Mouse (Mus musculus) liver (tissue): ENCODE data around the gene Pcbp2.
A peak's percentile ranks its signal among the peaks of the same experiment; 100 is the strongest.

ENCODE experiments used
- DNase-seq: peaks from one replicate; pipeline ENCODE4 v3.0.0-alpha.2; 2020; ENCODE audit warnings: mixed read lengths

The Pcbp2 gene

DNA sequence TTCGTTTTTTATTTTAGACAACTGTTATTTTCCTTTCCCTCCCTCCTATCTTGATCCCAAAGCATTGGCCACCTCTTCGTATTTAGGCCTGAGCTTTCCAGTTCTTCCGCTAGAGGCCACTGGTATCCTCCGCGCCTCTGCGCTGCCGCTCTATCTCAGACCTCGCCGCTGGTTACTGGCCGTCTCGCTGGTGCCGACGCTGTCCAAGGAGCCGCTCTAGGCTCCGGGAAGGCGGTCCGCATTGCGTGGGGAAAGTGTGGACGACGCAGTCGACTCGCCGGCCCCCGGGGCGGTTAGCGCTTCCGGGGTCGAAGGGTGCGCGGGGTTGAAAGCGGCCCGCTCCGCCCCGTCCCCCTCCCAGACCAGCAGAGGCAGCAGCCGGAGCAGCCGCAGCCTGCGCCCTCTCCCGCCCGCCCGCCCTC, at the start of gene Pcbp2:
Gene Pcbp2 (plus strand): TSS at position 357 of the 422 bp plus-strand sequence.
- DNase-seq: peak; percentile 97

DNA sequence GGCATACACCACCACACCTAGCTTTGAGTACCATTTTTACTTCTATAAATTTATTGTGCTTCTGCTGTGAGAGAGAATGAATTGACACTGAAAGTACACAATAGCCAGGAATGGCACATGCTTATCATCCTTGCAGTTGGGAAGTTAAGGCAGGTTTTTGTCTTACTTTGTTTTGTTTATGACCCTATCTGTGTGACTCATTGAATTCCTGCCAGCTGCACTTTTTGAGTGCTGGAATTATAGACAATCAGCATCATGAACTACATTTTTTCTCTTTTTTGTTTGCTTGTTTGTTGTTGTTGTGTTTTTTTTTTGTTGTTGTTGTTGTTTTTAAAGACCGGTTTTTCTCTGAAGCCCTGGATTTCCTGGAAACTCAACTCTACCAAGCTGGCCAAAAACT, 49.4 kb upstream of the Pcbp2 start:
- no peak for DNase-seq

DNA sequence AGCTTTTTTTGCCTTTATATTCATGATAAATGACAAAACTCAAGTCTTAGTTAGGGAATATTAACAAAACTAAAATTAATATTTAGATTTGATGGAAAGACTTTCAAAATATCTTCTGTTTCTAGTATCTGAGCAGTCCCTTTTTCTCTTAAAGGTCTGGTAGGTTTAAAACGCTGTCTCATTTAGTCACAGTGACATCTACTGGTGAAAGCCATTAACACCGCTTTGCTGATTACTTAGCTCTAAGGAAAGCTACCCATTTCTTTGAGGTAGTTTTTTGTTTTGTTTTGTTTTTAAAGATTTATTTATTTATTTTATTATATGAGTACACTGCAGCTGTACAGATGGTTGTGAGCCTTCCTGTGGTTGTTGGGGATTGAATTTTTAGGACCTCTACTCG, 48.9 kb upstream of the Pcbp2 start:
- no peak for DNase-seq

DNA sequence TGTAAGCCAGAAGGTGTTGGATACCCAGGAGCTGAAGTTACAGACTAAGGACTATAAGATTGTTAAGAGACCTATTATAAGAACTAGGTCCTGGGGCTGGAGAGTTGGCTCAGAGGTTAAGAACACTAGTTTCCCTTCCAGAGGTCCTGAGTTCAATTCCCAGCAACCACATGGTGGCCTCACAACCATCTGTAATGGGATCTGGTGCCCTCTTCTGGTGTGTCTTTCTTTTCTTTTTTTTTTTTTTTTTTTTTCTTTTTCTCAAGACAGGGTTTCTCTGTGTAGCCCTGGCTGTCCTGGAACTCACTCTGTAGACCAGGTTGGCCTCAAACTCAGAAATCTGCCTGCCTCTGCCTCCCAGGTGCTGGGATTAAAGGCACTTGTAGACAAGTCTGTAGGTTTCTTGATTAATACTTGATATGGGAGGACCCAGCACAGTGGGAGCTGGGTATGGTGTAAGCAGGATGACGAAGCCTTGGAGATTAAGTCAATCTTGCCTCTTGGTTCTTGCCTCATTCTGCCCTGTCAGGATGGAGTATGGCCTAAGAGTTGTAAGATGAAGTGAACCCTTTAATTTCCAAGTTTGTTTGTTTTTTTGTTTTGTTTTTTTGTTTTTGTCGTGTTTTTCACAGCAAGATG, 46.6 kb upstream of the Pcbp2 start:
- DNase-seq: no peak

DNA sequence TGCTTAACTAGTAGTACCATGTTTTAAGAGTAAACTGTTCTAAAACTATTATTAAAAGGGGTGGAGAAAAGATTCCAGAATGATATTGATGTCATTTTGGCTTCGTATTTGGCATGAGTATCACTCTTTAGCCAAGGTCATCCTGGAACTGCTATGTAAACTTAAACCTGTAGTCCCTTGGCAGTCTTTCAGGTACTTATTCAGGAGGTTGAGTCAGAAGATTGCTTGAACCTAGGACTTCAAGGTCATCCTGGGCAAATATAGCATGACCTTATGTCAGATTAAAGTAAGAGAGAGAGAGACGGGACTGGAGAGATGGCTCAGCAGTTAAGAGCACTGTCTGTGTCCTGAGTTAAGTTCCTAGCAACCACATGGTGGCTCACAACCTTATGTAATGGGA, 45.7 kb upstream of the Pcbp2 start:
- DNase-seq: no peak

DNA sequence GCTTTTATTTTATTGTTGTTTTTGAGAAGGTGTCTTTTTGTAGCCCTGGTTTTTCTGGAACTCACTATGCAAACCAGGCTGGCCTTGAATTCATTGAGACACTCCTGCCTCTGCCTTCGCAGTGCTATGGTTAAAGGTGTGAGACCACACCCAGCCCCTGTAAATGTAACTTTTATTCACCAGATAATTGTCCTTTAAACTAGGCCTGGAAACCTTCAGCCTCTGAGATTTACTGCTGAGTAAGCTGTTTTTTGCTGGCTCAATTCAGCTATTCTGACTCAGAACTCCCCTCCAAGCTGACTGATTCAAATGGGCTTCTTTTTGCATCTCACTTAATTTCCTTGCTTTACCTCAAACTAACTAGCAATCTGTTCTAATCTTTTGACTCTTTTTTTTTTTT, 43.4 kb upstream of the Pcbp2 start:
- no peak for DNase-seq

DNA sequence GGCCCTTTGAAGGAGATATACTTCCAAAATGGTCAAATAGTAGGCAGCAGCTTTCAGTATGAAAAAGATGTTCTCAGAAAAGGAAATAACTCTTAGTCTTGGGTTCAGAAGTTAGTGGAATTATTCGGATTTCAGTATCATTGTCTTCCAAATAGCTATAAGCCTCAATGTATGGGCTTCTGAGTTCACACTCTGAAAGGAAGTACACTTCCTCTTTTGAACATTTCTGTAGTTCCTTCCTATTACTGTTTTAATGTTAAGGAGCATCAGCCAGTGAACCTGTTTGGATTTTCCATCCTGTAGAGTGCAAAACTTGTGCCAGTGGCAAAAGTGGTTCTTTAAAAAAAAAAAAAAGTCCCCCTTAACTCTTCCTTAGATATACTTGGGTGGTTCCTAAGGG, 38.3 kb upstream of the Pcbp2 start:
- no peak for DNase-seq

DNA sequence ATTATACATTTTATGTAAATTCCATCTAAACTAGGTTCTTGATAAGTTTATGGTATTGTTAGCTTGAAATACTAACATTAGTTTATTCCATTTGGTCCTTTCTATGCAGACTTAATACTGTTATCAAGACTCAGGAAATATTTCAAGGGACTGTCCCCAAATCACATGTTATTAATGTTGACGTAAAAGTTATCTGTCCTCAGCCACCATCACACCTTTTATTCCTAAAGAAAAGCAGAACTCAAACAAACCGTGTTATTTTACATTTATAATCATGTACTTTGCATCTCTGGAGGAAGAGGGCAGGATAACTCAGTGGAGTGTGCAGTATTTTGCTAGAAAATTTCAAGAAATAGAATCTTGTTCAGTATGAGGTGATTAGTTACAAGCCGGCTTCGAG, 37.2 kb upstream of the Pcbp2 start:
- no peak for DNase-seq

DNA sequence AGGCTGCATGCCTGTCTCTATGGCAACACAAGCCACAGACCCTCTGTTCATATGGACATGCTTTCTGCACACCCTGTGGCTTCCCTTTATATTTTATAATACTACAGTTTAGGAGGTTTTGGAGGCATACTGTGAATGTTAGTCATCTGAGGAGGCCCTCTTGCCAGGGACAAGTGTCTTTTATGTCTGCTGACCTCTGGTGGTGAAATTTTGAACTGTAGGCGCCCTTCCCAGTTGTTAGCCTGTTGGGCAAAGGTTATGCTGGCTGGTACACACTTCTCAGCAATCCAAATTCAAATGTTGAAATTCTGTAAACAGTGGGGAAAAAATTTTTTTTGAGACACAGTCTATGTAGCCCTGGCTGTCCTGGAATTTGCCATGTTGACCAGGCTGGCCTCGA, 27.8 kb upstream of the Pcbp2 start:
- DNase-seq: peak; percentile 84

DNA sequence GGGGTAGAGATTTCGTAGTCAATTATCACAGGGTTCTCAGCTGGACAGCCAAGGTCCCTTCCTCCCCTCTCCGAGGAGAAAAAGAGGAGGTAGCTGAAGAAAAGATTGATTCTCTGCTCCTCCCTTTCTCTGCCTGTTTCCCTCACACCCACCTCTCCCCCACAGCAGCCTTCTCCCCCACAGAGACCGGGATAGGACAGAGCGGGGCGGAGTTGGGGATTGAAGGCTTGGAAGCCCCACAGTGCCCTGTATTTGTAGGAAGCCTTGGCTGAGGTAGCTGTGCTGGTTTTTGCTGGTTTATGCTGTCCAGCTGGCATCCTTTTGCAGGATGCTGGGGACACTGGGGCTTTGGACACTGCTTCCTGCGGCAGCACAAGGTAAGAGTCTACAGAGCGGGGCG, 25.2 kb upstream of the Pcbp2 start, which contains the start of gene Amhr2:
Gene Amhr2 (plus strand): TSS at position 222 of the 400 bp plus-strand sequence.
- no peak for DNase-seq

DNA sequence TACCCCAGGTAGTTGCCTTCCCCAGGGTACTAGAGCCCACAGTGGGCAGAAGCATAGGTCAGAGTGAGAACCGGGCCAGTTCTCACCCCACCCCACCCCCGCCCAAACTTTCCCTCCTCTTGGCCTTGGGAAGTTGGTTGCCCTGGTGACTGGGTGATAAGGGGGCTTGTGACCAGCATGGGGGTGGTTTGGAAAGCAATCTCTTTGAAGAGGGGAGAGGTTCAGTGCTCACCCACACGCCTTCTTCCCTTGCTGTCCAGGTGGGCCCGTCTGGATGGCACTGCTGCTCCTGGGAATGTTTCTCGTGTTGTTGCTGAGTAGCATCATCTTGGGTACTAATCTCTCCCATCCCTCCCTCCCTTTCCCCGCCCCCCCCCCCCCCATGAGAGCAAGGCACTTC, 23.9 kb upstream of the Pcbp2 start:
- DNase-seq: no peak

DNA sequence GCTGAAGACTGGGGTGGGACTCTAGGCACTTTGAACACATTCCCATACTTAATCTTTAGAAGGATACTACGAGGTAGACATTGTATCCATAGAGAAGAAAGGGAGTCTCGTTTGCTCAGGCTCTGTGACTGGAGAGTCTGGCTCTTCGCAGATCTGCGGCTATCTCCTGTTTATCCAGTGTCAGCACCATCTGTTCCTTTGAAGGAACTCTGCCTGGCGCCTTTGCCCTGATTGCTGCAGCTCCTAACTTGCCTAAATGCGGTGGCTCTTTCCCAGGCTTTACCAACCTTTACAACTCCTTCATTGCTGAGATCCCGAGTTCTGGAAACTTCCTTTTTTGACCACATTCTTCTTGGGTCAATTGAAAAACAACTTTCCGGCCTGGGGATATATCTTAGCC, 21.0 kb upstream of the Pcbp2 start:
- DNase-seq: no peak

DNA sequence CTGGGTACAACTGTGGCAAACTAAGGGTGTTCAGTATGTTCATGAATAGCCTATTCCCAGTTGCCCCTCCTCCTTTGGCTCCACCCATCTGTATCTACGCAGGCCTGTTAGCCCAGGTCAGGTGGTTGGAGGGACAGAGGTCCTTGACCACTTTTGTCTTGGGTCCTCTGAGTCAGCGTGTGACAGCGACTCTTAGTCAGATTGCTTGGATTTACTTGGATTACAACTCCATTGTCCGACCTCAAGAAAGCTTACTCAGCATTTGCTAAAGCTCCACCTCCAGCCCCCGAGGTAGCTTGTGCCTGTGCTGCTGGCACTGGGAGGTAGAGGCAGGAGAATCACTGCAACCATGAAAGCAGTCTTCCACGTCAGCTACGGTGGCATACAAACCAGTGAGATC, 19.4 kb upstream of the Pcbp2 start:
- peak; percentile 24 for DNase-seq

DNA sequence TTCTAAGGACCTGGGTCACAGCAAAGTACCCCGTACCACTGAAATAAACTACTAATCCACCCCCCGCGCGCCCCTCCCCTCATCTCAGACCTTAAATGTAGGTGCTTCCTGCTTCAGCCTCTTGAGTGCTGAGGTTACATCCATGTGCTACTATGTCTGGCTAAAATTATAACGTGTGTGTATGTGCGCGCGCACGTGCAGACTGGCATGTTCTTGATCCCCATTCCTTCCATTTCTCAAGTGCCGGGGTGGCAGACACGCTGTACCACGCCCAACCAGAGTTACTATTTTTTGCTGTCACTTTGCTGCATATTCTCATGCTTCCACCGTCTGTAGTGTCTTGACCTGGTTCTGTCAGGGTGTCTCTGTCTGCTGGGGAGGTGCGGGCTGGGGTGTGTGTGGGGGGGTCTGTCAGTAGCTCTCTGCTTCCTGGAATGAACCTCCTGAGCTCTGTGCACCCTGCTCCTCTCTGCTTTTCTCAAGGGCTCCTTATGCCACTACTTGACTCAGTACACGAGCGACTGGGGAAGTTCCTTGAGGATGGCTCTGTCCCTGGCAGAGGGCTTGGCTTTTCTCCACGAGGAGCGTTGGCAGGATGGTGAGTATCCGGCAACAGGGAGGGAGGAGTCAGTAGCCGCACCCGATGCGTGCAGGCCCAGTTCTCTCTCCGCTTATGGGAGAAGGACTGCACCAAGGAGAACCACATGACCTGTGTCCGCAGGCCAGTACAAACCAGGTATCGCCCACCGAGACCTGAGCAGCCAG, 18.5 kb upstream of the Pcbp2 start:
- no peak for DNase-seq

DNA sequence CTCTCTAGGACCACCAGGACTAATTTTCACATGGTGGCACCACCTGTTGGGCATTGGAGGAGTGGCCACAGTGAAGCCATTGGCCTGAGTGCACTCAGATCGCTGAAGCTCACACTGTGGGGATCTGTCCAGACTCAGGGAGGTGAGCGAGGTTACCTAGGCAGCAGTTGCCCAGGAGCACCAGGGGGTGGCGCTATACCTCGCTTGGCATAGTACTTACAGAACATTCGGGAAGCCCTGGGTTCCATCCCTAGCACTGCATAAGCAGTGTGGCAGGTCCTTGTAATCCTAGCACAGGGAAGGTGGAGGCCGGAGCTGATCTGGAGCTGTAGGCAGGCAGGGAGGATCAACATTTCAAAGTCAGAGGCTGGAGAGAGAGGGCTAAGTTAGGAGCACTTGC, 14.3 kb upstream of the Pcbp2 start:
- peak; percentile 59 for DNase-seq

DNA sequence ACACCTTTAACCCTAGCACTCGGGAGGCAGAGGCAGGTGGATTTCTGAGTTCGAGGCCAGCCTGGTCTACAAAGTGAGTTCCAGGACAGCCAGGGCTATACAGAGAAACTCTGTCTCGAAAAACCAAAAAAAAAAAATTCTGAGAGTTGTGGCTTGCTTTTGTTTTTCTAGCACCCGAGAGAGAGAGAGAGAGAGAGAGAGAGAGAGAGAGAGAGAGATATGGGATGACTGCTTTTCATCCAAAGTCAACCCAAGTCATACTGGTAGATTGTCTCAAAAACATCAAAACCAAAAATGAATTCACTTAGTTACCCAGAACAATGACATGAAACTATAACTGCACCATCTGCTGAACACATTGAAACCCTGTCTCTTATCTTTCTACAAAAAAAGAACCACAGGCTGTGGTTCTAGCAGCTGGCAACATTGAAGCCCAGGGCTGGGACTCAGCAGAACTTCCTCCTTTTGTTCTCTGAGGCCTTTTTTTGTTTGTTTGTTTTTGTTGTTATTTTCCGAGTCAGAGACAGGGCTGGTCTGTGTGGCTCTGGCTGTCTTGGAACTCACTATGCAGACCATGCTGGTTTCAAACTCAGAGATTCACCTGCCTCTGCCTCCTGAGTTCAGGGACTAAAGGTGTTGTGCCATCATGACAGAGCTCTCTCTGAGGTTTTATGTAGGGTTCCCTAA, 12.1 kb upstream of the Pcbp2 start:
- DNase-seq: peak; percentile 7

DNA sequence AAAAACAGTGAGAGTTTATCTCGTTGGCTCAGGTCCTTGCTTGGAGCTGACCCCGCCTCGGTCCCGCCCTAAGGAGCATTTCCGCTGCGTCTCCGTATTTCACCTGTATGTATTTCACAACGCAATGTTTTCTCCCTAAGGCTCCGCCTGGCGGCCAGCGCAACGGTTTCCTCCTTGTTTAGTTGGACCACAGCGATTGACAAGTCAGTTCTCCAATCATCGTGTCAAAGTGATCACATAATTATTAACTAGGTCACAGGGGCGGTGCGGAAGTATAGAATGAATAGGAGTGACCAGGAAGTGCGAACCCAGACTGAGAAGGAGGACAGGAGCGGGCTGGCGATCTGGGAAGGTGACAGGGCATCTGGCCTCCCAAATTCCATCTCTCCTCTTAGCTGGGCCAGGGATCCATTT, 11.4 kb upstream of the Pcbp2 start, which contains the start of gene Prr13:
Gene Prr13 (plus strand): TSS at position 125 of the 414 bp plus-strand sequence.
- peak; percentile 93 for DNase-seq

DNA sequence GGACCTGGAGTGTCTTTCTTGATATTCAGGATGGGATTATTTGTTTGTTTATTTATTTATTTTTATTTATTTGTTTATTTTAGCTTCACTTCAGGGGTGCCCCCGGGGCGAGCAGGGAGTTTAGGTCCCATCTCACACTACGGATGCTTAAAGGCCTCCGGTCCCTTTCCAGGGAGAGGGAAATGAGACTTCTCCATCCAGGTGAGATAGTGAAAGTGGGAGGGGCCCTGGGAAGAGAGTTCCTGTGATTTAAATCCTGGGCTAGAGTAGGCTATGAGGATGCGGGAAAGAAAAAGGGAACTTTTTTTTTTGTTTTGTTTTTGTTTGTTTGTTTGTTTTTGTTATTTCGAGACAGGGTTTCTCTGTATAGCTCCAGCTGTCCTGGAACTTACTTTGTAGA, 11.0 kb upstream of the Pcbp2 start:
- DNase-seq: peak; percentile 10

DNA sequence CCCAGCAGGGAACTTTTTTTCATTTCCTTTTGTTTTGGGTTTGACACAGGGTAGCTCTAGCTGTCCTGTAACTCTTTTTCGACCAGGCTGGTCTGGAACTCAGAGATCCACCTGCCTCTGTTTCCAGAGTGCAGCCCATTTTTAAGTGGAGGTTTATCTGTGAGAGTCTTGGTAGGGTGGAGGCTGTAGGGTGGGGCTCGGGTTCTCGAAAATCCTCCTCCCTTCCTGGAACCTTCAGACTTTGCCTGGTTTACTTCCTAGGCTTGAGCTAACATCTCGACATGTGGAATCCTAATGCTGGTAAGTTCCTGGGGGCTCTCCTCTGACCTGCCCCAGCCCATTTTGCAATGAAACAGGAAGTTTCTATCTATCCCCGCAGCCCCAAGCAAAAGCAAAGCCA, 10.5 kb upstream of the Pcbp2 start:
- peak; percentile 78 for DNase-seq

DNA sequence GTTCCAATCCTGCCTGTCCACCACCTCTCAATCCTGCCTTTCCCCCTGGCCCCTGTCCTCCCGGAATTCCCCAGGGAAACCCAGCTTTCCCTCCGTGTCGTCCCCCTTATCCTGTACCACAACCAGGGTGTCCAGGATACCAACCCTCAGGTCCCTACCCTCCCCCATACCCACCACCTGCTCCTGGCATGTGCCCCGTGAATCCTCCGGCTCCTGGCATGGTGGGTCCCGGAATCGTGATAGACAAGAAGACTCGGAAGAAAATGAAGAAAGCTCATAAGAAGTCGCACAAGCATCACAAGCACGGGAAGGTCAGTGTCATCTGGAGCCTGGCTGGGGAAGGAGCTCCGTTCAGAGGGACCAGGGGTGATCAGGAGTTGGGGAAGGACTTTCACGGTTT, 9.9 kb upstream of the Pcbp2 start:
- peak; percentile 6 for DNase-seq

DNA sequence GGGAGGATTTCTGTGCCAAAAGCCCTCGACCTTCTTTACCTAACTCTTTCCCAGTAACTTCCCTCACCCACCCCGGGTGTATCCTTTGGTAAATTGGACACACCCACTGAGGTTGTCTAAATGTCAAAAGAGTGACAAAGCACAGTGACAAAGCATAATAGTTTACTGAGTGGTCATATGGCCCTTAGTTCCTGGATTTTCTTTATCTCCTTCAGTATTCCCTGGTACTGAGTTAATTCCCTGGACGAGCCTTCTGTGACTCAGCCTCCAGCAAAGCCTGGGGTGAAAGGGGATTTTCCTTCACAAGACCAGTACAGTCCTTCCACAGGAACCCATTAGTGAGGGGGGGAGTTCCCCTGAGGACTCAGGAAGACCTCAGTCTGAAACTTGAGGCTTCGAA, 9.4 kb upstream of the Pcbp2 start:
- peak; percentile 55 for DNase-seq

DNA sequence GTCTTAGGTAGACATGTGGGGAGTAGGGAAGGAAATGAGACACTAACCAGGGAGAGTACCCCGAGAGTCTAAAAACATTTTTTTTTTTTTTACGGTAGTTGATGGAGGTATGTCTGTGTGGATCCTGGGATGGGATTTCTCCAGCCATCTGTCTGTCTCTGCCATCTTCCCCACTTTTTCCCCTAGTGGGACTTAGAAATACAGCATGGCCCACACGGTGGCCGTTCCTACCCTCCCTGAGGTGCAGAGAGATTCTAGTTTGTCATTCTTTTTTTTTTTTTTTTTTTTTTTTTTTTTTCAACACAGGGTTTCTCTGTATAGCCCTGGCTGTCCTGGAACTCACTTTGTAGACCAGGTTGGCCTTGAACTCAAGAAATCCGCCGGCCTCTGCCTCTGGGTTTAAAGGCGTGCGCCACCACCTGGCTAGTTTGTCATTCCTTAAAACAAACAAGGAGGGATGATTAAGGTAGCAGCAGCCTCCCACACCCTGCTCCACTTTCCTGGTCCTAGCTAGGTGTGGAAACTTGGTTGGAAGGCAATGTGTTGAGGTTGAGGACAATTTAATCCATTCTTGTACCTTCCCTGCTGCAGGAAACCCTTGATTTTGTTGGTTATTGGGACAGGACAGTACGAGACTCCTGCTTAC, 8.8 kb upstream of the Pcbp2 start:
- DNase-seq: no peak

DNA sequence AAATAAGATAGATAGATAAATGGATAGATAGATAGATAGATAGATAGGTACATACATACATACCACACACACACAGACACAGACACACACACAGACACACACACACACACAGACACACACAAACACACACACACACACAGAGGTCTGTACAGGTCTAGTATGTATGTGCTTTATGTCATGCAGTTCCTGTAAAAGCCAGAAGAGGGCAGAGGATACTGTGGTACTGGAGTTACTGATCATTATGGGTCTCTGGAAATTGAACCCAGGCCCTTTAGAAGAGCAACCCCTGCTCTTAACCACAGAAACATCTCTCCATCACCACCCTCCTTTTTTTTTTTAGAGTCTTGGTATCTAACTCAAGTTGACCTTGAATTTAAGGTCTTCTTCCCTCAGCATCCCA, 6.7 kb upstream of the Pcbp2 start:
- DNase-seq: no peak
